Mouse (Mus musculus) cerebellum, postnatal 14 days (tissue): Measurements from ENCODE around the gene Atp6v1f.

ENCODE experiments used
- DNase-seq, 2 experiments: peaks; one replicate each; pipeline ENCODE4 v3.0.0; 2021; ENCODE audit warnings: mixed read lengths in 2 of 2

The Atp6v1f gene

GRCm38 (mm10) chr6:29463388-29463787 lies 4.1 kb upstream of the Atp6v1f start:
- no peak for DNase-seq

GRCm38 (mm10) chr6:29468851-29469250 lies 1.3 kb downstream of the Atp6v1f start:
- no peak for DNase-seq

GRCm38 (mm10) chr6:29471137-29471536 lies 3.6 kb downstream of the Atp6v1f start, which contains the start of gene Atp6v1fnb:
Gene Atp6v1fnb (plus strand): TSS chr6:29471437.
- DNase-seq: no peak

GRCm38 (mm10) chr6:29473941-29474691 lies 6.6 kb downstream of the Atp6v1f start:
- peak; percentile 35 to 36 for DNase-seq

- DNase-seq: no peak
These were observed 7.2 kb downstream of the Atp6v1f start for GRCm38 (mm10) chr6:29474736-29475135.

GRCm38 (mm10) chr6:29482691-29483090 lies 15.2 kb downstream of the Atp6v1f start:
- no peak for DNase-seq

GRCm38 (mm10) chr6:29484716-29485559 lies 17.4 kb downstream of the Atp6v1f start:
- DNase-seq: peak; percentile 86 to 93

- no peak for DNase-seq
These were observed 18.4 kb downstream of the Atp6v1f start for GRCm38 (mm10) chr6:29485951-29486350.

GRCm38 (mm10) chr6:29494101-29494500 lies 26.6 kb downstream of the Atp6v1f start:
- DNase-seq: no peak

- DNase-seq: no peak
These were observed 28.8 kb downstream of the Atp6v1f start for GRCm38 (mm10) chr6:29496270-29496669.

- DNase-seq: no peak
These were observed 30.3 kb downstream of the Atp6v1f start for GRCm38 (mm10) chr6:29497791-29498190.

- no peak for DNase-seq
These were observed 32.7 kb downstream of the Atp6v1f start for GRCm38 (mm10) chr6:29500177-29500576.

GRCm38 (mm10) chr6:29500810-29501209 lies 33.3 kb downstream of the Atp6v1f start:
- no peak for DNase-seq

- DNase-seq: peak in 1 of 2 experiments; percentile 13
These were observed 34.1 kb downstream of the Atp6v1f start for GRCm38 (mm10) chr6:29501599-29501998.

GRCm38 (mm10) chr6:29505493-29505892 lies 38.0 kb downstream of the Atp6v1f start:
- DNase-seq: no peak

- DNase-seq: no peak
These were observed 39.3 kb downstream of the Atp6v1f start for GRCm38 (mm10) chr6:29506834-29507233.

GRCm38 (mm10) chr6:29507447-29508309 lies 40.2 kb downstream of the Atp6v1f start, which contains the start of gene Kcp:
Gene Kcp (minus strand): TSS chr6:29507952.
- peak in 1 of 2 experiments; percentile 20 for DNase-seq

GRCm38 (mm10) chr6:29509086-29509485 lies 41.6 kb downstream of the Atp6v1f start:
- no peak for DNase-seq

GRCm38 (mm10) chr6:29513284-29513683 lies 45.8 kb downstream of the Atp6v1f start:
- DNase-seq: no peak

GRCm38 (mm10) chr6:29517139-29517538 lies 49.6 kb downstream of the Atp6v1f start:
- DNase-seq: peak; percentile 39 to 55
